Mouse (Mus musculus): ENCODE measurements around the gene Tnxb.

Tnxb gene

DNA sequence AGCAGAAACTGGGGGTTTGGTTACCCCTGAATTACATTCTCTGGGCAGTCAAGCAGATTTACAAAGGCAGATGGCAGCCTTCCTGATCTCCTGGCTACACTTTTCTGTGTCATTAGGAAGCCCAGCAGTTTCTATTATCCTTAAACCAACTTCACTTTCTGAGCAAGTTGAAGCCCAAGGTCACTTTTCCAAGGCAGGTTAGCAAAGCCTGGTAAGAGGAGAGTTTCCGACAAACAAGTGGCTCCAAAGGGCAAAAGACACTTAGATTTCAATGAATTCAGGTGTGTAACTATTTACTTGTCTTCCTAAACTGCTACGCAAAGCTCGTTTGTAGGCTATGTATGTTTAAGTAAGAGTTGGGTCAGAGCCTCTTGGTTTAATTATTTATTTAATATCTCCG, 27.0 kb upstream of the Tnxb start:
- no peak for DNase-seq (ENCODE audit: low spot score in 2 of 2)

- no peak for DNase-seq (ENCODE audit: low spot score in 2 of 2)
Measured at GRCm38 (mm10) chr17:34643944-34644343, 26.4 kb upstream of the Tnxb start.

DNA sequence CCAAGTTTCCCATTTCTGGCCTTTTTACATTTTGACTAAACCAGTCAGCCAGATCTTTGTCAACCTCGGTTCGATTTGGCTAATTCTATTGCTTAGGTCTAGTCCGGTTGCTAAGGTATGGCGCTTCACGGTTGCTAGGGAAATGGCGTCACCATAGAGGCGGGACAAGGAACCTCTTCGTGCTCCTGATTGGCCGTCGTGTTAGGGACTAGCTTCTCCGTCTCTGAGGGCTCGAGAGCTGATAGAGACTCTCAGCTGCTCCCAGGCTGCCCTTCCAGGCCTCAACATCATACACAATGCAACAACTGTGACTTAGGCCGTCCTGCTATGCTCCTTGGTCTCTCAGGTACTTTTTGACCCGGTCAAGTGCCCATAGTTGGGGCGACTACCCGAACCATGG, 25.7 kb upstream of the Tnxb start, which contains the start of gene Fkbpl:
TSS of gene Fkbpl (plus strand) at position 157 of the 400 bp plus-strand sequence.
- DNase-seq (ENCODE audit: low spot score in 2 of 2): peak; percentile 95 to 98

- DNase-seq (ENCODE audit: low spot score in 2 of 2): no peak
Measured at GRCm38 (mm10) chr17:34645256-34645829, 25.0 kb upstream of the Tnxb start.

GRCm38 (mm10) chr17:34645831-34646511, 24.4 kb upstream of the Tnxb start:
- no peak for DNase-seq (ENCODE audit: low spot score in 2 of 2)

DNA sequence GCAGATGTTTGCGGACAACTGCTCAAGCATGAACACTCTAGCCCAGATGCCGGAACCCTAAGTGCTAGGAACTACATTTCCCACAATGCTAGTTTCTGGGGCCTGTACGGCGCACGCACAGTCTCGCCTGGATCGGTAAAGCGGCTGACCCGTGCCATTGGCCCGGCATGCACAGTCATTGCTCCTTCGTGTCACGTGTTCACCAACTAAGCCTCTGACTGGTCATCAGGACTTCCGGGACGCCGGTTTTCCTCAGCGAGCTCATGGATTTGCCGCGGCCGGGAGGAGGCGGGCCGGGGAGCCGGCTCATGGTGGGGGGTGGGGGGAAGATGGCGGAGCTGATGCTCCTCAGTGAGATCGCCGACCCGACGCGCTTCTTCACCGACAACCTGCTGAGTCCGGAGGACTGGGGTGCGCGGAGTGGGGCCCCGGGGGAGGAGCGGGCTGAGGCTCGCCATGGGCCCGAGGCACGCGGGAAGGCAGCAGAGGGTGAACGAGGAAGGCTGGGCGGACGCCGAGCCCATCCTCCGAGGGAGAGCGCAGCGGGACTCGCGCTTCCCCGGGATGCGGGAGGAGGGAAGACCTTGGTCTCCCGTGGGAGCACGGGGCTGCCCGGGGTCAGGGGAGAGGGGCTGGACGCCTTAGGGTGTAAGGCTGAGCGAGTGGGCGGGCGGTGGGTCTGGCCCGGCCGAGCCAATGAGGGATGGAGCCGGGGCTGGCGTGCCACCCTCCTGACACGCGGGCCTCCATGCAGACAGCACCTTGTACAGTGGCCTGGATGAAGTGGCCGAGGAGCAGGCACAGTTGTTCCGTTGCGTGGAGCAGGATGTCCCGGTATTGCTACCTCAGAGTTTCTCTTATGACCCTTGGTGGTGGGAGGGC, 23.2 kb upstream of the Tnxb start, which contains the start of gene Atf6b:
TSS of gene Atf6b (plus strand) at position 241 of the 882 bp plus-strand sequence.
- peak; percentile 98 to 99 for DNase-seq (ENCODE audit: low spot score in 2 of 2)

DNA sequence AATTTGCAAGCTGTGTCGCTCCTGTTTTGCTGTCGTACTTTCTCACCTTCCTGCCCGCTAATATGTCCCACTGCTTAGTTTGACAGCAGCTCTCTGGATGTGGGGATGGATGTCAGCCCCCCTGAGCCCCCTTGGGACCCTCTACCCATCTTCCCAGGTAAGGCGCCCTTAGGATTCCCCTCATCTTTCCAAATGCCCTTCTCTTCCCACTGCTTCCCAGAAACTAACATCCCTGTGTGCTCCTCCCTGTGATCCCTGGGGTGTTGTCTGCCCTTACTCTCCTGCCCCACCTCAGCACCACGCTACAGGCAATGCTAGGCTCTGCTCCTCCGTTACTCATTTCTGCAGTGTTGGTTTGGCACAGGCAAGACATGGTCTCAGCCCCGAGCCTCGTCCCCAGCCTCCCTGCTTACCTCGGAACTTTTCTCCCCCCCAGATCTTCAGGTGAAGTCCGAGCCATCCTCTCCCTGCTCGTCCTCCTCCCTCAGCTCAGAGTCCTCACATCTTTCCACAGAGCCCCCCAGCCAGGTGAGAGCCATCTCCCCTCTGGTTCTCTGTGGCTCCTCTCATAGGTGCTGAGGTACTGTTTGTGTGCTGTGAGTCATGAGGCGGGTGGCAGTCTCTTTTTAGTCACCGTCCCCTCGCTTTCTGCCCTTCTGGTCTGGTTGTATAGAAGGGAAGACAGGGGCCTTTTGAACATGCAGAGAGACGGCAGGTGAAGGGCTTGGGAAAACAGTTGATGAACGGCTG, 22.0 kb upstream of the Tnxb start:
- no peak for DNase-seq (ENCODE audit: low spot score in 2 of 2)

- DNase-seq (ENCODE audit: low spot score in 2 of 2): no peak
Measured at GRCm38 (mm10) chr17:34649106-34649864, 21.1 kb upstream of the Tnxb start.

DNA sequence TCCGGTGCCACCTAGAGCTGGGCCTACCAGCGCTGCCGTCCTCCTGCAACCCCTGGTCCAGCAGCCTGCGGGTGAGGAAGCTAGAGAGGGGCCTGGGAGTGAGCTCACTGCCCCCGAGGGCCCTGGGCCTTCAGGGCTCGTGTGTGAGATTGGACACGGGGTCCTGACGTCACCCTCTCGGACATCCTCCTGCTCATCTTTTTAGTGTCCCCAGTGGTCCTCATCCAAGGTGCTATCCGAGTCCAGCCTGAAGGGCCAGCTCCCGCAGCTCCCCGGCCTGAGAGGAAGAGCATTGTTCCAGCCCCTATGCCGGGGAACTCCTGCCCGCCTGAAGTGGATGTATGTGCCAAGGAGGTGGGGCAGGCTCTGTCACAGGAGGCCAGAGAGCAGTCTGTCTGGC, 19.6 kb upstream of the Tnxb start:
- DNase-seq (ENCODE audit: low spot score in 2 of 2): no peak

- no peak for DNase-seq (ENCODE audit: low spot score in 2 of 2)
Measured at GRCm38 (mm10) chr17:34651507-34652221, 18.7 kb upstream of the Tnxb start.

DNA sequence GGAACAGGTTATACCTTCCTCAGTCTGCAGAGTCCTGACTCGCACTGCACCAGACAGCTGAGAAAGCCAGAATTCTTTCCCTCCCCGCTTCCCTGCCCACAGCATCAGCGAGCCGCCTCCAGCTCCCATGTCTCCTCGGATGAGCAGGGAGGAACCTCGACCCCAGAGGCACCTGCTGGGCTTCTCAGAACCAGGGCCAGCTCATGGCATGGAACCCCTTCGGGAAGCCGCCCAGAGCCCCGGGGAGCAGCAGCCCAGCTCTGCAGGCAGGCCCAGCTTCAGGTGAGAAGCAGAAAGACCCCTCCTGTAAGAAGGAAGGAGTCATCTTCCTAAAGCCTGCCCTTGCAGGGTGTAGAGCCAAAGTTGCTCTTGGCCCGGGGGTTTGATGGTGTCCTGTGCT, 17.8 kb upstream of the Tnxb start:
- no peak for DNase-seq (ENCODE audit: low spot score in 2 of 2)

GRCm38 (mm10) chr17:34652985-34653384, 17.4 kb upstream of the Tnxb start:
- DNase-seq (ENCODE audit: low spot score in 2 of 2): no peak

- no peak for DNase-seq (ENCODE audit: low spot score in 2 of 2)
Measured at GRCm38 (mm10) chr17:34653746-34654285, 16.5 kb upstream of the Tnxb start.

DNA sequence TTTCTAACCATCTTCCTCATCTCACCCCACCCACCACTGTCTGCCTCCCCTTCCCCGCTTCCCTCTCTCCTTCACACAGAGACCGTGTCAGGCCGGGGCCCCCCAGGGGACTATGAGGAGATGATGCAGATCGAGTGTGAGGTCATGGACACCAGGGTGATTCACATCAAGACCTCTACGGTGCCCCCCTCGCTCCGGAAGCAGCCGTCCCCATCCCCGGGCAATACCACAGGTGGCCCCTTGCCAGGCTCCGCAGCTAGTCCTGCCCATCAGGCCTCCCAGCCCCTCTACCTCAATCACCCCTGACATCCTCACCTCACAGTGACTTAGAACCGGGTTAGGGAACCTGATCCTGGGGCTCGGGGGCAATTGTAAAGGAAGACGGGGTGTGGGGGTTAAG, 15.9 kb upstream of the Tnxb start:
- DNase-seq (ENCODE audit: low spot score in 2 of 2): no peak

- no peak for DNase-seq (ENCODE audit: low spot score in 2 of 2)
Measured at GRCm38 (mm10) chr17:34655160-34655559, 15.2 kb upstream of the Tnxb start.

DNA sequence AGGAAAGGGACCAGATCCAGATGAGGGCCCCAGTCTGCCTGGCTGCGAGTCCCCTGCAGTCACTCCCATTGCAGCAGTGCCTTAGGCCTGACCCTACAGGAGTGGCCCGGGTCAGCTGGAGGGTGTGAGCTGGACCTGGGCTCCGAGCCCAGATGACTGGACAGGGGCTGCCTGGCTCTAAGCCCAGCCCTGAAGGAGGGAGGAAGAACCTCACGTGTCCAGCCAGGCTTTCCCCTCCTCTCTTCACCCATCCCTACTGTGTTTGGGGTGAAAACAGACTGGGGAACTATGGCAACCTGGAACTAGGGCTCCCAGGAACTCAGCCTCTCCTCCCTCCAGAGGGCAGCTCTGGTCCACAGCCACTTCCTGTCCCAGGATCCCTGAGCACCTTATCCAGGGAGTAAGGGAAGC, 14.7 kb upstream of the Tnxb start:
- no peak for DNase-seq (ENCODE audit: low spot score in 2 of 2)

GRCm38 (mm10) chr17:34656666-34657065, 13.7 kb upstream of the Tnxb start:
- DNase-seq (ENCODE audit: low spot score in 2 of 2): no peak

DNA sequence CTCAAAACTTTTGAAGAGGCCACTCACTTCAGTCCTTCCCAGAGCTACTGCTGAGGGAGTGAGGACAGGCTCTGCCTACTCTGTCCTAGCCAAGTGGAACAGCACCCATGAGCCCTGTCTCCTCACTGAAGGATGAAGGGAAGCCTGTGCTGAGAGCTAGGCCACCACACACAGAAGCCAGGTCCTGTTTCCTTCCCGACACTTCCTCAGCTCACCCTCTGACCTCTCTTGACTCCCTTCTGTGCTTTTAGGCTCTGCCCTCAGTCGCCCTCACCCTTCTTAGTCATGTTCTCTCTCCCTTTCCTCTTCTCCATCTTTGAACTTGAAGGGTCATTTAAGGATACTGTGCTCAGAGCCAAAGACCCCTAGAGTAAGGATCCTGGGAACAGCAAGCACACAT, 13.1 kb upstream of the Tnxb start:
- DNase-seq (ENCODE audit: low spot score in 2 of 2): no peak

GRCm38 (mm10) chr17:34658145-34658544, 12.2 kb upstream of the Tnxb start:
- no peak for DNase-seq (ENCODE audit: low spot score in 2 of 2)

- no peak for DNase-seq (ENCODE audit: low spot score in 2 of 2)
Measured at GRCm38 (mm10) chr17:34658591-34658990, 11.7 kb upstream of the Tnxb start.
